Mouse (Mus musculus) ES-E14 (cell line): ENCODE measurements at regions not wholly inside any gene's neighbourhood (a gene's known extent, or its start where the extent isn't known, plus 50 kb on each side); places are given as distances from the start of the nearest gene placed in this dataset.
A peak's percentile ranks its signal among the peaks of the same experiment; 100 is the strongest.

Experiments used
- DNase-seq: peaks from one replicate; pipeline ENCODE4 v3.0.0-alpha.2; 2013; ENCODE audit warnings: low read depth, low spot score
- H3K27ac ChIP-seq: 2 replicates; pipeline ENCODE4 v1.5.1; 2012; ENCODE audit warnings: low read depth, mild to moderate bottlenecking, low read length, moderate library complexity, mixed read lengths; ENCODE audit not compliant: poor library complexity, insufficient read depth, severe bottlenecking
- H3K36me3 ChIP-seq: 2 replicates; pipeline ENCODE4 v1.6.1; 2012; ENCODE audit warnings: mild to moderate bottlenecking, low read length, moderate library complexity, mixed read lengths; ENCODE audit not compliant: control insufficient read depth, poor library complexity, insufficient read depth, severe bottlenecking
- H3K4me1 ChIP-seq, 2 experiments: fragments of 150-350 bp in 1 of 2; sonication (generic) in 1 of 2; 2 replicates each; pipeline ENCODE4 v1.6.1; 2012; ENCODE audit warnings: low read length in 2 of 2, mild to moderate bottlenecking in 1 of 2, mixed read lengths in 1 of 2; ENCODE audit not compliant: control insufficient read depth in 2 of 2, insufficient read depth in 2 of 2, poor library complexity in 1 of 2
- H3K4me3 ChIP-seq, 2 experiments: fragments of 150-350 bp in 1 of 2; sonication (generic) in 1 of 2; 2 replicates each; pipeline ENCODE4 v1.5.1; 2012; ENCODE audit warnings: low read length in 2 of 2, low read depth in 1 of 2, mild to moderate bottlenecking in 1 of 2, mixed read lengths in 1 of 2; ENCODE audit not compliant: insufficient read depth in 1 of 2, poor library complexity in 1 of 2, severe bottlenecking in 1 of 2
- H3K9ac ChIP-seq: 2 replicates; pipeline ENCODE4 v1.6.1; 2012; ENCODE audit warnings: low read depth, mild to moderate bottlenecking, low read length, mixed read lengths; ENCODE audit not compliant: poor library complexity, insufficient read depth, severe bottlenecking
- H3K9me3 ChIP-seq: fragments of 150-350 bp; sonication (generic); 2 replicates; pipeline ENCODE4 v1.6.1; 2012; ENCODE audit warnings: low read depth, mild to moderate bottlenecking, low read length; ENCODE audit not compliant: control insufficient read depth, insufficient read depth
- CHD2 ChIP-seq: IDR thresholded peaks from 2 replicates; pipeline ENCODE4 v1.6.1; 2014; ENCODE audit warnings: mild to moderate bottlenecking, low read depth, low read length, inconsistent platforms
- HCFC1 ChIP-seq: IDR thresholded peaks from 2 replicates; pipeline ENCODE4 v1.6.1; 2012; ENCODE audit warnings: low read length, inconsistent platforms, borderline replicate concordance; ENCODE audit not compliant: insufficient read depth
- MAFK ChIP-seq: IDR thresholded peaks from 2 replicates; pipeline ENCODE4 v1.6.1; 2014; ENCODE audit warnings: mild to moderate bottlenecking, low read depth, low read length, inconsistent platforms; ENCODE audit not compliant: insufficient read depth
- ZC3H11A ChIP-seq: IDR thresholded peaks from 2 replicates; pipeline ENCODE4 v1.6.1; 2012; ENCODE audit warnings: low read depth, mild to moderate bottlenecking, inconsistent platforms, low read length, borderline replicate concordance
- ZNF384 ChIP-seq: IDR thresholded peaks from 2 replicates; pipeline ENCODE4 v1.6.1; 2012; ENCODE audit warnings: low read depth, low read length, inconsistent platforms
- in situ Hi-C, 2 experiments: fragments of 600-800 bp; cut with MboI; formaldehyde crosslinking; loops; one replicate each; pipeline ENCODE4 v1.15.1; 2025; ENCODE audit warnings: low sequenced_read_pairs in 2 of 2, inconsistent platforms in 1 of 2; ENCODE audit not compliant: unreplicated experiment in 2 of 2

DNA sequence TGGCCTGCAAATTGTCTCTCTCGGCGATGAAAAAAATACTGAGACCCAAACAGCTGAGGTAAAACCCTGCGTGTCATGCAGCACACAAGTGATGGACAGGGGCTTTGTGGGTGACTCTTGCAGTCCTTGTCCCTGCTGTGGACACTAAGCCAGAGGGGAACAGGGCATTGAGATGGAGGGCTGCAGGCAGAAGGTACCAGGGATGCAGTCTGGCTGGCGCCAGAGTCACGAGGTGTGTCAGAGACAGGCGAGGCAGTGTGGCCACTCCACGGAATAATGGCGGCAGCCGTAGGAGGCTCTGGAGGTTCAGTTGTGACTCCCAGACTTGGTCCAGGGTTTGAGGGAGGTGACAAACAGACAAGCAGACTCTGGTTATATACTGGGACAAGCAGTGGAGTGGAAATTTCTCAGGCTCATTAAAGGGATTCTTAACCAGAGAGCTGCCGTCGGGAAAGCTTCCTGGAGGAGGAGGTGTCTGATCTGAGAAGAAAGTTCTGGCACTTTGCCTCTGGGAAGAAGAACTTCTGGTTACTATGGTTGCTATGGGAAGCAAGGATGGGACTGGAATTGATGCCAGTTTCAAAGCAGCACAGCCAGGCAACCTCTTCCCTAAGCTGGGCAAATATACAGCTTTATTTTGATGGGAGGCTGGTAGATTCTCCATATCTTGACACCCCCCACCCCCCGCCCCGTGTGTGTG lies 352.8 kb downstream of the Ptpru start:
- in situ Hi-C loops: no loop called here
- H3K4me3 ChIP-seq: no peak overlapping the region
- H3K9ac ChIP-seq: peak overlapping the region; percentile 49; the same call in 1 of the 2 replicates
- no peak for DNase-seq
- H3K4me1 ChIP-seq: peaks cover 2 to 4% of the 10 kb centered on the region in 2 experiments; a peak in 2 of 4 replicates
- TF ChIP-seq ZNF384: no peak
- H3K36me3 ChIP-seq: no peaks in the 10 kb centered on the region
- H3K9me3 ChIP-seq: no peaks in the 10 kb centered on the region
- H3K27ac ChIP-seq: no peak overlapping the region

- H3K9me3 ChIP-seq: no peaks in the 10 kb centered on the region
- no peaks in the 10 kb centered on the region for H3K36me3 ChIP-seq
- TF ChIP-seq CHD2: no peak
- peak; percentile 64; the same call in 1 of the 2 replicates for TF ChIP-seq ZC3H11A
- no peak overlapping the region for H3K4me3 ChIP-seq
- H3K9ac ChIP-seq: no peak overlapping the region
- peaks cover 2 to 4% of the 10 kb centered on the region in 2 experiments; a peak in 2 of 4 replicates for H3K4me1 ChIP-seq
- in situ Hi-C loops: no loop called here
- H3K27ac ChIP-seq: no peak overlapping the region
- peak; percentile 63 for DNase-seq
Observed at GRCm38 (mm10) chr4:131486821-131487220, 351.3 kb downstream of the Ptpru start.

DNA sequence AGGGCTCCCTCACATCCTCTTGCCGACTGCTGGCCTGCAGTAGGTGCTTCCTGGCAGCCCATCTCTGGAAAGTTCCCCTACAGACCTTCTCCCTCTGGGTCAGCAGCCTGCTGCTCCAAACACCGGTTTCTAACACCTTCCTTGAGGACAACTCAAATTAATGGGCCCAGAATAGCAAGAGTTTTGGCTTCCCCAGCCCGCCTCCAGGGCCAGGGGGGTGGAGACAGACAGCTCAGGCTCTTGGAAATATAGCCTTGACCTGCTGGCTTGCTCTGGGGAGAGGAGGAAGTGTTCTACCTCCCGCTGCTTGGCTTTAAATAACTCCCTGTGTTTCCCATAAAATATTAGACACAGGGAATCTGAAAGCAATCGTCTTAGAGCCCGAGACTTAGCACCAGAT lies 349.8 kb downstream of the Ptpru start:
- in situ Hi-C loops: no loop called here
- Histone ChIP-seq H3K27ac (no peak overlapping the region), H3K4me1 (peaks cover 2 to 4% of the 10 kb centered on the region in 2 experiments; a peak in 2 of 4 replicates), H3K36me3 (no peaks in the 10 kb centered on the region), H3K9ac (no peak overlapping the region), H3K9me3 (no peaks in the 10 kb centered on the region), H3K4me3 (no peak overlapping the region)
- no peak for DNase-seq
- TF ChIP-seq ZNF384 (no peak), ZC3H11A (no peak), HCFC1 (no peak), MAFK (no peak), CHD2 (no peak)

DNA sequence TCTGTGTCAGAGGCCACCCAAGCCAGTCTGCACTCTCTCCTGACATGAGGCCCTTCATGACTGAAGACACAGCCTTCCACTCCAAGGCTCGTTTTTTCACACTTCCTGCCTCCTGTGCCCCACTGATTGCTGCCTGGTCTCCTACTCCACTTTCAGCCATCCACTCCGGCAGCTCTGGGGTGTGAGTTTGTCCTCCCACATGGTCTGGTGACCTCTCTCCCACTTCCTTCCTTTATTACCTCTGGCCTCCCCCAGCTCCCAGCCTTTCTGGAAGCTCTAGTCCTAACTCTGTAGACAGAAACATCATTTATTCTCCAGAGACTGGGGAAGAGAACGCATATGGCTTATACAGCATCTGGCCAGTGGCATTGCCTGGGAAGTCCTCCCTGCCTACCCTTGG lies 349.0 kb downstream of the Ptpru start:
- no peak for DNase-seq
- Histone ChIP-seq H3K4me3 (no peak overlapping the region), H3K27ac (no peak overlapping the region), H3K36me3 (no peaks in the 10 kb centered on the region), H3K4me1 (peaks cover 2 to 4% of the 10 kb centered on the region in 2 experiments; a peak in 2 of 4 replicates), H3K9me3 (no peaks in the 10 kb centered on the region), H3K9ac (no peak overlapping the region)
- no peak for TF ChIP-seq ZNF384
- TF ChIP-seq HCFC1: no peak
- no peak for TF ChIP-seq ZC3H11A
- no peak for TF ChIP-seq MAFK
- no peak for TF ChIP-seq CHD2
- in situ Hi-C loops: no loop called here

DNA sequence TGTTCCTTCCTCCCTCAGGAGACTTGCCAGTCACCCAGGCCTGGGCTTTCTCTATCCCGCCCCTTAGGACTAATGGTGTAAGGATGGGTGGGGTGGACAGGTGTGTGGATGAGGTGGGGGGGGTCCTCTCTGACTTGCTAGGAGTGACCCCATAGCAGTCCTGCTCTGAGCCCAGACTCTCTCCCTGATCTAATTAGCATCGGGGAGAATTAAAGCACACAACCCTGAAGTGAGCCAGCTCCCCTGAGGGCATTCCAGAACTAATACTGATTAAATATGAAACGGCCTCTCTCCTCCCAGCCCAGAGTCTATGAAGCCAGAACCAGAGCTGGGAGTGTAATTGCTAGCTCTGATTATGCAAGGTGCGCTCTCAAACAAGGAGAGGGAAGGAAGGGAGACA lies 346.1 kb downstream of the Ptpru start:
- Histone ChIP-seq H3K4me3 (no peak overlapping the region), H3K9me3 (no peaks in the 10 kb centered on the region), H3K4me1 (no peaks in the 10 kb centered on the region), H3K9ac (no peak overlapping the region), H3K27ac (no peak overlapping the region), H3K36me3 (no peaks in the 10 kb centered on the region)
- DNase-seq: no peak
- TF ChIP-seq ZC3H11A (no peak), ZNF384 (no peak), CHD2 (no peak), HCFC1 (no peak), MAFK (no peak)
- in situ Hi-C loops: no loop called here
